Mouse (Mus musculus): ENCODE data around the gene Dnm2.
"Not testable (repeated sequence)": the region's sequence is repeated elsewhere in the genome, so short reads cannot be mapped to it uniquely, and the experiment has no call there.

Dnm2 gene

GRCm38 (mm10) chr9:21509772-21510688 is 85.3 kb downstream of the Dnm2 start, which contains the start of gene Tmed1:
Tmed1 (minus strand) TSS chr9:21510252.
- peak; percentile 97 for DNase-seq

GRCm38 (mm10) chr9:21510689-21511015 is 85.9 kb downstream of the Dnm2 start:
- DNase-seq, result no peak

- DNase-seq, result peak; percentile 52
Measured at GRCm38 (mm10) chr9:21511052-21511451, 86.3 kb downstream of the Dnm2 start.

GRCm38 (mm10) chr9:21513466-21513865 is 88.8 kb downstream of the Dnm2 start:
- no peak for DNase-seq

GRCm38 (mm10) chr9:21517947-21518495 is 93.3 kb downstream of the Dnm2 start:
- DNase-seq, result no peak

DNA sequence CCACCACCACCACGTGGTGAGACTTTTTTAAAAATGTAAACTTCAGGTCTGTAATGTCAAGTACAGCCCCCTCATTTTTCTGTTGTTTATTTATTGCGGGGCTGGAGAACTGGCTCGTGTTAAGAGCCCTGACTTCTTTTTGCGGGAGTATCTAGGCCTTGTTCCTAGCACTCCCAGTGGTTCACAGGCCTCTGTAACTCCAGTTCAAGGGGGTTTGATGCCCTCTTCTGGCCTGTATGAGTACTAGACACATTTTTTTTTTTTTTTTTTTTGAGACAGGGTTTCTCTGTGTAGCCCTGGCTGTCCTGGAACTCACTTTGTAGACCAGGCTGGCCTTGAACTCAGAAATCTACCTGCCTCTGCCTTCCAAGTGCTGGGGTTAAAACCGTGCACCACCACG is 94.0 kb downstream of the Dnm2 start:
- DNase-seq, result not testable (repeated sequence)

GRCm38 (mm10) chr9:21525142-21525936 is 100.6 kb downstream of the Dnm2 start:
- no peak for DNase-seq

DNA sequence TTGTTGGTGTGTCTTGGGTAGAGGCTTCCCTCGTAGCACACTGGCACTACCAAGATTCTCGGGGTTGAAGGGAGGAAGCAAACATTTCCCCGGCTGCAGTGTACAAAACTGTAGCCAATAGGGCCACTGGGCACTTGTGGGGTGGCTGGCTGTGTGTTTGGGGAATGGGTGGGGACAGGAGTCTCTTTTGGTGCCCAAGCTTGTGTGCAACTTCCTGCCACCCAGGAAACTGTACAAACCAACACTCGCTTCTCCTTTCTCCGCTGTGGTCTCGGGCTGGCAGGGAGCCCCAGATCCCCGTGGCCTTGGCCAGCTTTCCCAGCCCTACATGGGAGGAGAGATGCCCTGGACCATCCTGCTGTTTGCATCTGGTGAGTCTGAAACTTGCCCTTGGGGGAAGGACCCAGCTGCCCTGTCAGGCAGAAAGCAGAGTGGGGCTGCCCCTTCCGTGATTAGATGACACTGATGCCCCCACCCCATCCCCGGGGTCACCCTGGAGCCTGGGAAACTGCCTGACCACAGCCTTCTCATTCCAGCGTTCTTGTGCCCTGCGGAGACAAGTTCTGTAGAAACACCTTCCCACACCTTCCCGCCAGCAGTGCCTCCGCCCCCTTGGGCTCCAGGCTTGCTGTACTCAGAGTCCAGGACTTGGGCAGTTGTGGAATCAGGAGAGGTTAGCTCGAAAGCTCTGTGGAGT is 101.4 kb downstream of the Dnm2 start, which contains the start of gene AB124611:
Gene AB124611 (plus strand): TSS at position 240 of the 697 bp plus-strand sequence.
- no peak for DNase-seq

DNA sequence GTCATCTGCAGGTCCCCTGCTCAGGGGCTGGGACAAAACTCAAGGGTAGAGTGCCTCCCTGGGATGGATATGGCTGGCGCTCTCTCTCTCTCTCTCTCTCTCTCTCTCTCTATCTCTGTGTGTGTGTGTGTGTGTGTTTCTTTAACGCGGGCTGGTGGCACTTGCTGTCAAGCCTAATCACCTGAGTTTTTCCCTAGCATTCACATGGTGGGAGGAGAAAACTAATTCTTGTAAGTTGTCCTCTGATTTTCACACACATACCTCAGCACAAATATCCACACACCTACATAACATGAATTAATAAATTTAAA is 101.9 kb downstream of the Dnm2 start:
- no peak for DNase-seq

DNA sequence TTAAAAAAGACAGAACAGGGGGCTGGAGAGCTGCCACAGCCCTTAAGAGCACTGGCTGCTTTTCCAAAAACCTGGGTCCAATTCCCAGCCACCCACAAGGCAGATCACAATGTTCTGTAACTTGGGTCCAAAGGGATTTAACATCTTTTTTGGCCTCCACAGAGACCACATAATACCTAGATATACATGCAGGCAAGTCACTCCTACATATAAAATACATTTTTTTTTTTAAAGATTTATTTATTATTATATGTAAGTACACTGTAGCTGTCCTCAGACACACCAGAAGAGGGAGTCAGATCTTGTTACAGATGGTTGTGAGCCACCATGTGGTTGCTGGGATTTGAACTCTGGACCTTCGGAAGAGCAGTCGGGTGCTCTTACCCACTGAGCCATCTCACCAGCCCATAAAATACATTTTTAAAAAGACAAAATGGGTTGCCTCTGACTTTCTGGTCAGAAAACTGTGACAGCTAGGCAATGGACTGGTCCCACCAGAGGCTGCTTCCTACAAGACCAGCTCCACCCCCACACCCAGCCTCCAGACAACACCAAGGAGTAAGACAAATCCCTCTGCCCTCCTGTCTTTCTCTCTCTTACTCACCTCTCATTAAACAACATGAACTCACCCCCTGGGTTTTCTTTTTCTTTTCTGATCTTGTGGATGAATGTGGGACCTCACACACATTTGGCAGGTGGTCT is 102.5 kb downstream of the Dnm2 start:
- DNase-seq, result no peak

- DNase-seq, result no peak
Measured at GRCm38 (mm10) chr9:21527917-21528324, 103.2 kb downstream of the Dnm2 start.

DNA sequence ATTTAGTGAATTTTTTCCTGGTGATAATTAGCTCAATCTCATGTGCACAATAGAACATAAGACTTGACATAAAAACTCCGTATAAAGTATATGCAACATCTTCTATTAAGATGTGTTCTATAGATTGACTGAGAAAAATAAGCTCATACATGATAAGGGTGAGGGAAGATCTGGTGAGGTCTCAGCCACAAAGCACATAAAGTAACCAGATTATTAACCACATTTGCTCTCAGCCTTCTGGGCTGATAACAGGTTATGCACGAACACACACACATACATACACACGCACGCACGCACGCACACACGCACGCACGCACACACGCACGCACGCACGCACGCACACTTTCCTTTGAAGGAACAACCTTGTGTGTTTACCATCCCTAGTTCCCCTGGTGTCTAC is 111.8 kb downstream of the Dnm2 start:
- no peak for DNase-seq

DNA sequence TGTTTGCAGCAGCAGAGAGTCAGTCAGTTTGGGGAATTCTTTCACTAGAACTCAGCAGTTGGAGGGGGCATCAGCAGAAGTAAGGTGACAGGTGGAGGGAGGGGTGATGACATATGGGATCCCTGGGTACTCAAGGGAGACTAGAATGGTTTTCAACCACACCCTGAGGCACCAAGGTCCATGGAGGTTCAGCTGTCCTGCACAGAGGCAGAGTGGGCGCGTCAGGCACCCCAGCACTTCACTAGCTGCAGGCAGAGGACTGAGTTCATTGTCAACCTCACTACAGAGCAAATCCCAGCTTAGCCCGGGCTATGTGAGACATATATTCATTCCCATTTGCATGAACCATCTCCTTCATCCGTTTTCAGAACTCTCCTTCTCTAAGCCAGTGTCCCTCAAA is 112.3 kb downstream of the Dnm2 start:
- DNase-seq, result no peak

DNA sequence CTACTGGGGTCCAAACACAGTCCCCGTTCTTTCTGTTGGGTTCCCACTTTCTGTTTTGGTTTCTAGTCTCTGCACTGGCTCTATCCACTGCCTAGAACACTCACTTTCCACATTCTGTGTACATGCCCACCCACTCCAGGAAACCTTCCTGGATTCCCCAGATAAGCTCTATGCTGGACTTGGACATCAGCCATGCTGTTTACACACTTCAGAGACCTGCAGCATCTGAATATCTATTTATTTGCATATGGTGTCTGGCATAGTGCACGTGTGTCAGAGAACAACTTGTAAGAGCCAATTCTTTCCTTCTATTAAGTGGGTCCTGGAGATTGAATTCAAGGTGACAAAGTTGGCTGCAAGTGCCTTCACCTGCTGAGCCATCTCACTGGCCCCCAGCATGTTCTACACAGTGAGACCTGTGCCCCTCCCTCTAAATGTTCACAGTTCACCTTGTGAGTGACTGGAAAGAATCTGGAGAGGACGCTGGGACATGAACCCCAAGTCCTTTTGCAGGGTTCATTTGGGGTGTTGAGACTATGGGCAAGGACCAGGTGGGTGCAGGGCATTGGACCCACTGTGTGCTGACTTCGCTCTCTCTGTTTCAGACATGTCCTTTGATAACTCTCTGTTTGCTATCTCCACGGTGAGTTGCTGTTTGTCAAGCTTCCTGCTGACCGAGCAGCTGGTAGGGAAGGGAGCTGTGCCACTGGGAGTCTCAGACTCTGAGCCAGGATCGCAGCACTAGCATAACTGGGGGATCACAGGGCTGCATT is 115.5 kb downstream of the Dnm2 start:
- DNase-seq, result no peak

- DNase-seq, result not testable (repeated sequence)
Measured at GRCm38 (mm10) chr9:21542001-21542400, 117.3 kb downstream of the Dnm2 start.

GRCm38 (mm10) chr9:21545351-21545915 is 120.7 kb downstream of the Dnm2 start:
- no peak for DNase-seq

- peak; percentile 99 for DNase-seq
Measured at GRCm38 (mm10) chr9:21545916-21546788, 121.4 kb downstream of the Dnm2 start.

GRCm38 (mm10) chr9:21546789-21547074 is 122.0 kb downstream of the Dnm2 start, which contains the start of gene Carm1:
Carm1 (plus strand) TSS chr9:21546894.
- DNase-seq, result no peak

GRCm38 (mm10) chr9:21547075-21547941 is 122.6 kb downstream of the Dnm2 start:
- DNase-seq, result peak; percentile 79

All from cerebellum, adult 9-10 months (tissue).